Mouse (Mus musculus) neural tube, embryonic 11.5 days (tissue): ENCODE results near the gene Pde3a. TPM values are rescaled to one million over a fixed set of nuclear protein-coding genes. Genes with fewer than 3 reads are reported as not detected.

Experiments used
- ATAC-seq: fragments of 200-750 bp; cut with Nextera tagmentation; 2 replicates; pipeline ENCODE4 v1.8.0; 2017; ENCODE audit warnings: moderate number of reproducible peaks, mild to moderate bottlenecking, moderate TSS enrichment, moderate library complexity; ENCODE audit not compliant: insufficient read depth, low FRiP score, low TSS enrichment
- DNase-seq: peaks from one replicate; pipeline ENCODE4 v3.0.0-alpha.2; 2015; ENCODE audit warnings: low spot score
- H3K27ac ChIP-seq: fragments of 300-500 bp; sonication (generic); 2 replicates; pipeline ENCODE4 v1.5.1; 2014; ENCODE audit warnings: low read depth, mild to moderate bottlenecking, low read length
- H3K27me3 ChIP-seq: fragments of 300-500 bp; sonication (generic); 2 replicates; pipeline ENCODE4 v1.6.1; 2014; ENCODE audit warnings: mild to moderate bottlenecking, low read length, mixed read lengths; ENCODE audit not compliant: control insufficient read depth, insufficient read depth
- H3K36me3 ChIP-seq: fragments of 300-500 bp; sonication (generic); 2 replicates; pipeline ENCODE4 v1.6.1; 2014; ENCODE audit warnings: mild to moderate bottlenecking, low read length, moderate library complexity, mixed read lengths; ENCODE audit not compliant: control insufficient read depth, insufficient read depth
- H3K4me1 ChIP-seq: fragments of 300-500 bp; sonication (generic); 2 replicates; pipeline ENCODE4 v1.6.1; 2014; ENCODE audit warnings: low read length, mixed read lengths; ENCODE audit not compliant: control insufficient read depth, insufficient read depth
- H3K4me2 ChIP-seq: fragments of 300-500 bp; sonication (generic); 2 replicates; pipeline ENCODE4 v1.6.1; 2014; ENCODE audit warnings: low read depth, mild to moderate bottlenecking, moderate library complexity
- H3K4me3 ChIP-seq: fragments of 300-500 bp; sonication (generic); 2 replicates; pipeline ENCODE4 v1.5.1; 2014; ENCODE audit warnings: low read depth, low read length
- H3K9ac ChIP-seq: fragments of 300-500 bp; sonication (generic); 2 replicates; pipeline ENCODE4 v1.6.1; 2014; ENCODE audit warnings: mild to moderate bottlenecking, low read length
- H3K9me3 ChIP-seq: fragments of 300-500 bp; sonication (generic); 2 replicates; pipeline ENCODE4 v1.6.1; 2016; ENCODE audit warnings: low read length; ENCODE audit not compliant: control insufficient read depth
- WGBS: fragments of 180-500 bp; shearing (Covaris S2); extraction: QIAGEN DNeasy Blood & Tissue Kit; methylation state at CpG from one replicate; pipeline ENCODE4 v1.1.7; 2014; 5-methylcytosine and 5-hydroxymethylcytosine counted together
- polyA plus RNA-seq: library from polyadenylated mRNA; unstranded; fragments of >200 nt; fragmentation: Nextera tagmentation; extraction: Ambion mirVana; gene quantifications from 2 replicates; pipeline ENCODE4 v1.2.1, GENCODE M21; 2014

The Pde3a gene
- polyA plus RNA-seq, 1 experiment from 2014 or later: 1.4 TPM

DNA sequence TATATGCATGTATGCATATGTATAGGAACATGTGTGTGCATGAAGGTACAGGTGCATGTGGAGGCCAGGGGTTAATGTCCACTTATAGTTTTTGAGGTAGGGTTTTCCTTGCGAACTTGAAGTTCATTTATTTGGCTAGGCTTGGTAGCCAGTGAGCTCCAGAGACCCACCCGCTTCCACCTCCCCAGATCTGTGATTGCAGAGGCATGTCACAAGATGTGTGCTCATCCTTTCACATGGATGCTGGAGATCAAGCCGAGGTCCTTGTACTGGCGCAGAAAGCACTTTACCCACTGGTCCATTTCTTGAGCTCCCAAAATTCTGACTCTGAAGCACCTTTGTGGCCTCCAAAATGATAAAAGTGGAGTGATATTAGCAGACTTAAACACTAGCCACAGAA, 245.8 kb downstream of the Pde3a start:
- ATAC-seq: no peak
- DNase-seq: no peak
- H3K4me2 ChIP-seq: no peak overlapping the region
- no peak overlapping the region for H3K27ac ChIP-seq
- no peaks in the 10 kb centered on the region for H3K36me3 ChIP-seq
- H3K9ac ChIP-seq: no peak overlapping the region
- peaks cover 4% of the 10 kb centered on the region; the same call in 1 of the 2 replicates for H3K4me1 ChIP-seq
- H3K4me3 ChIP-seq: no peak overlapping the region
- H3K27me3 ChIP-seq: no peaks in the 10 kb centered on the region
- H3K9me3 ChIP-seq: no peaks in the 10 kb centered on the region
- WGBS: 82% methylated on average over 4 of the region's 4 CpGs

DNA sequence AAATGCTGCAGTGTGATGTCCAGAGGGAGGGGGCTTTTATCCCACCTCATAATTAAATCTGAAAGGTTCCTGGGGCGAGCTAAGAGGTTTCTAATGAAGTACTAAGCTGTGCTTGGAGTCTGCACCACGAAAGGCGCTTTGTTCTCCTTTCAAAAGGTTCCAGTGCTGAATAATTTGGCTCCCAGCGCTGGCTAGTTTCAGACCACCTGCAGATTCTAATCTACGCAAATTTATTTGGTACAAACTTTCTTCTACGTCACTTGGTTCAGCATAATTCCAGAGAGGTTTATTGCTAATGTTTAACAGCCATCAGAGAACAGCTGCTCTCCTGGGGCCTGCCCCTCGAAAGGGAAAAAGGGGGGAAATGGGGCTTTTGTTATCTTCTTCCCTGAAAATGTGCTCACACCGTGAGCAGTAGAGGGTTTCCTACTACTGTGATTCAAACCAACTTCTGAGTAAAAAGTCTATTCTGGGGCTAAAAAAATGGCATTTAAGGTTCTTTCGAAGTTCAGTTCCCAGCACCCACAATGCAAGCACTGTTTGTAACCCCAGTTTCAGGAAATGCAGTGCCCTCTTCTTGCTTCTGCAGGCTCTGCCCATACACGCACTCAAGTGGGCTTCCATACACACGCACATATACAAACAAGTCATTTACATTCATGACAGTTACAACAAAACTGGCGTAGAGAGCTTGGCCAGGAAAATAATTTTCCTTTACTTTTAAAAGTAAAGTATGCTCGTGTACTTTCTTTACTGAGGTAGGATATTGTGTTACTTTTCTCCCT, 246.8 kb downstream of the Pde3a start:
- H3K36me3 ChIP-seq: no peaks in the 10 kb centered on the region
- WGBS: 16% methylated on average over 13 of the region's 13 CpGs
- H3K4me2 ChIP-seq: no peak overlapping the region
- DNase-seq: peak; percentile 37
- ATAC-seq: peak; percentile 83
- no peak overlapping the region for H3K9ac ChIP-seq
- H3K27me3 ChIP-seq: no peaks in the 10 kb centered on the region
- H3K4me1 ChIP-seq: peaks cover 4% of the 10 kb centered on the region; the same call in 1 of the 2 replicates
- no peak overlapping the region for H3K27ac ChIP-seq
- H3K9me3 ChIP-seq: no peaks in the 10 kb centered on the region
- H3K4me3 ChIP-seq: no peak overlapping the region

DNA sequence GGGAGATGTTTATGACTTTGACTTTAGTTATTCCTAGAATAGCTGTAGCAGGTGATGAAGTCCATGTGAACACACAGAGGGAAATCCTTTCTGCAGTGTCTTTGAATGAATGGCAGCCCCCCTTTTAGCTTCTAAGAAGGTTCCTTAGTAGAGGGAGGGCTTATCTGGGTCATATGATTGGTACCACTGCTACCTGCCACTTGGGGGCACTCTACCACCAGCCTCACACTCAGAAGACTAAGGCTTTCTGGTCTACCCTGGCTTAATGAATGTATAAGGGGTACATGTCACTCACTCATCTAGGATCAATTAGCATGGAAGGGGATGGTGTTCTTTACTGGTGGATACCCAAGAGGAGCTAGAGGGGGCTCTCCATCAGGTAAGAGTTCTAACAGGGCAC, 250.4 kb downstream of the Pde3a start:
- no peaks in the 10 kb centered on the region for H3K9me3 ChIP-seq

DNA sequence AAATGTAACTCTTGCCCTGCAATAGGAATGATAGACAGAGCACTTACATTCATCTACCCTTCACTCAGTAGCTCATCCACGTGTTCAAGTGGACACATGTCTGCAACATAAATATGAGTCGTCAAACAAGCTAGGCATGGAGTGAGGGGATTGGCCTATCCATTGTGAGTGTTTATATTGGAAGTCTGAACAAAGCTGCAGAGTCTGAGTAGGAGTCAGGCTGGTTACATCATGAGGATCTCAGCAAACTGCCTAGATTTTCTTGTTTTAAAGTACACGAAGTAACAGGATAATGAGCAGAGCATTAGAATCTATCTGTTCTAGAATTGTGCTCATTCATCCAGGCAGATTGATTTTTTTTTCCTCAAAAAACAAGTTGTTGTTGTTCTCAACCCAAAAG, 252.1 kb downstream of the Pde3a start:
- Histone ChIP-seq H3K27me3 (no peaks in the 10 kb centered on the region), H3K9me3 (no peaks in the 10 kb centered on the region), H3K4me3 (no peak overlapping the region), H3K4me1 (no peaks in the 10 kb centered on the region), H3K9ac (no peak overlapping the region), H3K4me2 (no peak overlapping the region), H3K27ac (no peak overlapping the region), H3K36me3 (no peaks in the 10 kb centered on the region)
- no peak for DNase-seq
- no peak for ATAC-seq
- WGBS: 86% methylated on average over 3 of the region's 3 CpGs

More for the DNA sequence above, 250.4 kb downstream of the Pde3a start:
- H3K4me3 ChIP-seq: no peak overlapping the region
- no peak overlapping the region for H3K4me2 ChIP-seq
- no peak for ATAC-seq
- H3K27ac ChIP-seq: no peak overlapping the region
- no peak overlapping the region for H3K9ac ChIP-seq
- DNase-seq: no peak
- no peaks in the 10 kb centered on the region for H3K27me3 ChIP-seq
- H3K36me3 ChIP-seq: no peaks in the 10 kb centered on the region
- peaks cover 4% of the 10 kb centered on the region; the same call in 1 of the 2 replicates for H3K4me1 ChIP-seq

DNA sequence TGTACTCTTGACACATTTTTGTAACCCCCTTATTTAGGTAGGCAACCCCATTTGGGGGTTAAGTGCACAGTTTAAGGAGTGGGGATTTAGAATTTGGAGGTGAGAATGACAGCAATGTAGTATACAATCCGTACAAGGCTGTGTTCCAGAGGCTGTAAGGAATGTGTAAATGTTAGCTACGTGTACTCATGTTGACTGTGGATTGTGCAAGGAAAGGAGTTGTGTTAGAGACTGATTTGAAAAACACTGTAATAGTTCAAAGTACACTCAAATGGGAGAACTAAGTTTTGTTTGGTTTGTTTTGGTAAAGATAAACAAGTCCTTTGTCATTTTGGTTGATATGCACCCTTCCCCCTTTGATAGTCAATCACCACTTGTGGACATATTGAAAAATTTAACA, 273.5 kb downstream of the Pde3a start:
- no peak overlapping the region for H3K4me2 ChIP-seq
- WGBS: 89% methylated on average over 2 of the region's 2 CpGs
- no peaks in the 10 kb centered on the region for H3K36me3 ChIP-seq
- DNase-seq: no peak
- no peak overlapping the region for H3K9ac ChIP-seq
- no peak overlapping the region for H3K4me3 ChIP-seq
- no peak for ATAC-seq
- H3K27me3 ChIP-seq: no peaks in the 10 kb centered on the region
- H3K9me3 ChIP-seq: no peaks in the 10 kb centered on the region
- no peaks in the 10 kb centered on the region for H3K4me1 ChIP-seq
- no peak overlapping the region for H3K27ac ChIP-seq

DNA sequence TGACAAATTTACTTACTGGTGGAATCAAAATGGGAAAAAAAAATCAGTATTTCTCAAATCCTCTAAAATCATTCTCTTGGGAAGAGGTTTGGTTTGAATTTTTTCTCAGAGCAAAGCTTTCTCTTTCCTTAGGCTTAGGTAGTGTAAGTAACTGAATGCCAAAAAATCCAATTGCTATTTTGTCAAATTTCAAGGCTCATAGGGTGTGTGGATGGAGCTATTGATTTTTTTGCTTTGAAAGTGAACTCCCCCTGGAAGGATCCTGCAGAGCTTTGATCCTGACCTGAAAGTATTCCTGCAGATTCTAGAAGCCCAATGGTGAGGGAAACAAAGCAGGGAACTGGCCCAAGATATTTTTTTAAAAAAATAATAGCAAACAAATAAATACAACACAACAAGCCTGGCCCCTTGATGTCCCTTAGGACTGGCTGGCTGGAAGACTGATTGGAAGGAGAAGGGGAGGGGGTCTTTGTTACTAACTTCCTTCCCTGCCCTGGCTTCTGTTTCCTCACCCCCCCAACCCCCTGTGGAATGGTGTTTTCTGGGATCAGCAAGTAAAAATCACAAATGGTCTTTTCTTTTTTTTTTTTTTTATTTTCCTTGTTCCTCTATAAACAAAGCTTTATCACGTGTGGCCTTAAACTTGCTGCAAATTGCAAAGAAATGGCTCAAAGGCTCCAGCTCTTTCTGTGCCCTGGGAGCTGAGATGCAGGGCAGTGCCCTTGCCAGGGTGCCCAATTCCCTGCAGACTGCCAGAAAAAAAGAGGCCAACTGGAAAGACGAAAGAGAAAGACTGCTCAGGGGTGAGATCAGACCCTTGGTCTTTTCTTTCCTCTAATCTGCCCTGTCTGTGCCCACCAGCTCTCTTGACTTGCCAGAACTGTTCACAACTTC, 274.9 kb downstream of the Pde3a start, which contains the start of gene Slco1c1:
Gene Slco1c1 (plus strand): TSS at position 622 of the 894 bp plus-strand sequence.
- WGBS: 51% methylated on average over 2 of the region's 2 CpGs
- no peak within 1 kb of the TSS for H3K27ac ChIP-seq
- no peaks in the 10 kb centered on the region for H3K36me3 ChIP-seq
- H3K9ac ChIP-seq: no peak within 1 kb of the TSS
- no peaks in the 10 kb centered on the region for H3K9me3 ChIP-seq
- no peaks in the 10 kb centered on the region for H3K4me1 ChIP-seq
- no peak within 1 kb of the TSS for H3K4me2 ChIP-seq
- H3K4me3 ChIP-seq: no peak within 1 kb of the TSS
- no peak for DNase-seq
- H3K27me3 ChIP-seq: no peaks in the 10 kb centered on the region
- ATAC-seq: no peak

DNA sequence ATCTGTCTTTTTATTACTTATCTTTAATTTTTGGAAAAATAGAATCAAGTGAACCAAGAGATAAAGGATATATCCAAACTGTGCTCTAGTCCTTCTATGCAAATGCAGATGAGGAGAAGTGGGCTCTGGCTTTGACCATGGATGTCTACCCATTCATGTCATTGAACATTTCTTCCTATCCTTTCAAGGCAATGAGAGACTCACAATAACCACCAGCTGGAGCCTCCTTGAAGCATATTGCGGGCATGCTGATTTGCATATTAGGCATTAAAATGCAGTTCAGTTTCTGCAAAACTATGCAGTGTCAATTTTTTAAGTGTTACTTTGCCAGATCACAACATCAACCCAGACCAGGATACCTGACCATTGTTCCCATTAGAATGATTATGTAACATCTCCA, 276.7 kb downstream of the Pde3a start:
- no peak for DNase-seq
- Histone ChIP-seq H3K4me1 (no peaks in the 10 kb centered on the region), H3K9ac (no peak overlapping the region), H3K4me3 (no peak overlapping the region), H3K9me3 (no peaks in the 10 kb centered on the region), H3K4me2 (no peak overlapping the region), H3K27me3 (no peaks in the 10 kb centered on the region), H3K27ac (no peak overlapping the region), H3K36me3 (no peaks in the 10 kb centered on the region)
- 86% methylated on average over 1 of the region's 1 CpGs for WGBS
- no peak for ATAC-seq

DNA sequence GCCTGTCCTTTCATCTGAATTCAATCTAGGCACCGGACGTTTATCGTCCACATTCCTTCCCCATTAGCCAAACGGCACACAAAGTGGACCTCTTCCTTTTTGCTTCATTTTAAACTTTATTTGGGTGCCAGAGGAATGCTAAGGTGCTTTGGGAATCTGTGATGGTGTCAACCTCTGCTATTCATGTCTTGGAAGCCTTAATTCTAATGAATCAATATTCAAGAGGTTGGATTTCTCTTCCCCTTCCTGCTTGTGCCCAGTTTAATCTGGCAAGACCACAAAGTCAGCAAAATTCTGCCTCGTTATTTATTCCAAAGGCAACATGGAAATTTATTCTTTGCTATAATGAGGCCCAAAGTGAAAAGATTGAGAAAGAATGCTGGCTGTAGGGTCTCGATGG, 281.8 kb downstream of the Pde3a start:
- WGBS: 82% methylated on average over 6 of the region's 6 CpGs
- no peaks in the 10 kb centered on the region for H3K36me3 ChIP-seq

More for the DNA sequence above, 281.8 kb downstream of the Pde3a start:
- H3K4me3 ChIP-seq: no peak overlapping the region
- no peak overlapping the region for H3K4me2 ChIP-seq
- no peaks in the 10 kb centered on the region for H3K4me1 ChIP-seq
- no peaks in the 10 kb centered on the region for H3K27me3 ChIP-seq
- DNase-seq: no peak
- ATAC-seq: no peak
- H3K9me3 ChIP-seq: no peaks in the 10 kb centered on the region
- H3K9ac ChIP-seq: no peak overlapping the region
- no peak overlapping the region for H3K27ac ChIP-seq
